Mouse (Mus musculus) forebrain, embryonic 11.5 days (tissue): Measurements from ENCODE around the gene Gapdh. TPM values are rescaled to one million over a fixed set of nuclear protein-coding genes. Genes with fewer than 3 reads are reported as not detected.

Experiments
- ATAC-seq: fragments of 200-750 bp; cut with Nextera tagmentation; replicated peaks from 2 replicates; pipeline ENCODE4 v1.8.0; 2017; ENCODE audit warnings: moderate TSS enrichment; ENCODE audit not compliant: low FRiP score
- DNase-seq: peaks from one replicate; pipeline ENCODE4 v3.0.0-alpha.2; 2017; ENCODE audit warnings: low spot score
- H3K27ac ChIP-seq: fragments of 300-500 bp; sonication (generic); 2 replicates; pipeline ENCODE4 v1.5.1; 2014; ENCODE audit warnings: low read depth, low read length
- H3K27me3 ChIP-seq: fragments of 300-500 bp; sonication (generic); 2 replicates; pipeline ENCODE4 v1.6.1; 2014; ENCODE audit warnings: mild to moderate bottlenecking, low read length, mixed read lengths; ENCODE audit not compliant: control insufficient read depth, insufficient read depth
- H3K36me3 ChIP-seq: fragments of 300-500 bp; sonication (generic); 2 replicates; pipeline ENCODE4 v1.6.1; 2014; ENCODE audit warnings: mild to moderate bottlenecking, low read length, moderate library complexity, mixed read lengths; ENCODE audit not compliant: control insufficient read depth, insufficient read depth
- H3K4me1 ChIP-seq: fragments of 300-500 bp; sonication (generic); replicated peaks from 2 replicates; pipeline ENCODE4 v1.6.1; 2014; ENCODE audit warnings: low read length, mixed read lengths; ENCODE audit not compliant: control insufficient read depth, insufficient read depth
- H3K4me2 ChIP-seq: fragments of 300-500 bp; sonication (generic); 2 replicates; pipeline ENCODE4 v1.6.1; 2014; ENCODE audit warnings: low read depth, mild to moderate bottlenecking, low read length, moderate library complexity, mixed read lengths; ENCODE audit not compliant: severe bottlenecking
- H3K4me3 ChIP-seq: fragments of 300-500 bp; sonication (generic); 2 replicates; pipeline ENCODE4 v1.5.1; 2014; ENCODE audit warnings: low read depth, low read length
- H3K9ac ChIP-seq: fragments of 300-500 bp; sonication (generic); 2 replicates; pipeline ENCODE4 v1.6.1; 2014; ENCODE audit warnings: low read length
- H3K9me3 ChIP-seq: fragments of 300-500 bp; sonication (generic); 2 replicates; pipeline ENCODE4 v1.6.1; 2016; ENCODE audit warnings: low read length, mixed read lengths; ENCODE audit not compliant: control insufficient read depth
- WGBS: fragments of 180-500 bp; shearing (Covaris S2); extraction: QIAGEN DNeasy Blood & Tissue Kit; methylation state at CpG from one replicate; pipeline ENCODE4 v1.1.7; 2014; 5-methylcytosine and 5-hydroxymethylcytosine counted together
- polyA plus RNA-seq: library from polyadenylated mRNA; unstranded; fragments of >200 nt; fragmentation: Nextera tagmentation; extraction: Ambion mirVana; gene quantifications from 2 replicates; pipeline ENCODE4 v1.2.1, GENCODE M21; 2014

The Gapdh gene
- polyA plus RNA-seq, 1 experiment from 2014 or later: 2,700 TPM

GRCm38 (mm10) chr6:125149569-125149950 lies 16.7 kb downstream of the Gapdh start:
- no peak overlapping the region for H3K4me2 ChIP-seq
- peaks cover 8% of the 10 kb centered on the region for H3K4me1 ChIP-seq
- H3K27me3 ChIP-seq: no peaks in the 10 kb centered on the region
- H3K27ac ChIP-seq: no peak overlapping the region
- DNase-seq (no peak), ATAC-seq (no peak)
- no peaks in the 10 kb centered on the region for H3K9me3 ChIP-seq
- WGBS: 77% methylated on average over 7 of the region's 7 CpGs
- no peak overlapping the region for H3K4me3 ChIP-seq
- H3K36me3 ChIP-seq: peaks cover 2% of the 10 kb centered on the region; the same call in 1 of the 2 replicates
- H3K9ac ChIP-seq: no peak overlapping the region

GRCm38 (mm10) chr6:125148926-125149568 lies 17.2 kb downstream of the Gapdh start:
- Histone ChIP-seq H3K9me3 (no peaks in the 10 kb centered on the region), H3K4me3 (no peak overlapping the region), H3K36me3 (peaks cover 2% of the 10 kb centered on the region; the same call in 1 of the 2 replicates), H3K4me2 (no peak overlapping the region), H3K9ac (no peak overlapping the region), H3K4me1 (peaks cover 12% of the 10 kb centered on the region), H3K27me3 (no peaks in the 10 kb centered on the region), H3K27ac (no peak overlapping the region)
- ATAC-seq (no peak), DNase-seq (no peak)
- WGBS: 84% methylated on average over 16 of the region's 16 CpGs

DNA sequence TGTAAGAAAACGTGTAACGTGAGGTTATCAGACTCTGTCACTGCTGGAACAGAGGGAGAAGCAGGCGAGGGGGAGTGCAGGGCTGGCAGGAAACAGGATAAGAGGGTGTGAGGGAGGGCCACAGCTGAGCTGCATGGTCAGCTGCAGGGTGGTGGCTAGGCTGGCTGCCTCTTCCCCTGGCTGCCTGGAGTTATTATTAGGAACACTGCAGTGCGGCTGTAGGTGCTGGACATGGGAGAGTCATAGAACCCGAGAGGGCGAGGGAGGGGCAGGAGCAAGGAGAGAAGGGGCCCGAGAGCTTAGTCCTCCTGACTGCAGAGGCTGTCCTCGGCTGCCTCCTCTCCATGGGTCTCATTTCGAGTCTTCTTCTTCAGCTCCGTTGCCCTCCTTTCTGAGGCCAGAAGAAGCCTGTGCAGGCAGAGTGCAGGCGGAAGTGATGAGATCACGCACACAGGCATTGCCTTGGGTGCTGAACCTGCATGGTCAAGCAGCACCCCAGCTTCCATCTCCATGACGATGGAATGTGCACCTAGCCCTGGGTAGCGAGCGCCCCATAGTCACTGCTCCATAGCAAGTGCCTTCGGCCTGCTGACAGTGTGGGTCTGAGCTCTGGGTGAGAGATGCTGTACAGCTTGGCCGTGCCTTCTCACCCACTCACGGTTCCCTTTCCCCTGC lies 17.9 kb downstream of the Gapdh start:
- WGBS: 80% methylated on average over 17 of the region's 18 CpGs
- no peaks in the 10 kb centered on the region for H3K27me3 ChIP-seq
- no peak for ATAC-seq

DNA sequence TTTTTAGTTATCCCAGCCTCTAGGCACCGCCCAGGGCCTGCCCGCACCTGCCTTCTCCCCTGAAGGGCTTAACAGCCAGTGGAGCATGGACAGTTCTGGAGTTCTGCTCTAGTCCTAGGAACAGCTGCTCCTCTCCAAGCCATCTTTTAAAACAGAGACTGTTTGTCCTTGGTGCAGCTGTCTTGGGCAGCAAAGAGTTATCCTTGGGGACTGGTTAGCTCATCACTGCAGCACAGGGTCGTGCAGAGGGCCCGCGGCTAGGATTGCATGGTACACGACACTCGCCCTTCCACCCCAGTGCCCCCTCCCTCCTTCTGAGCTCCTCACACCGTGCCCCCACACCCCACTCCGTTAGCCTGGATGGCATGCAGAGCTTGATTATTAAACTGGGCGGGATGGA lies 18.9 kb downstream of the Gapdh start:
- DNase-seq (no peak), ATAC-seq (no peak)
- Histone ChIP-seq H3K4me2 (no peak overlapping the region), H3K4me1 (peaks cover 12% of the 10 kb centered on the region), H3K27ac (no peak overlapping the region), H3K36me3 (peaks cover 2% of the 10 kb centered on the region; the same call in 1 of the 2 replicates), H3K27me3 (no peaks in the 10 kb centered on the region), H3K4me3 (no peak overlapping the region), H3K9ac (peak overlapping the region; percentile 32; the same call in 1 of the 2 replicates), H3K9me3 (no peaks in the 10 kb centered on the region)
- 74% methylated on average over 10 of the region's 10 CpGs for WGBS

More for the DNA sequence above, 17.9 kb downstream of the Gapdh start:
- Histone ChIP-seq H3K9ac (no peak overlapping the region), H3K9me3 (no peaks in the 10 kb centered on the region), H3K4me3 (no peak overlapping the region), H3K4me2 (no peak overlapping the region), H3K36me3 (peaks cover 2% of the 10 kb centered on the region; the same call in 1 of the 2 replicates), H3K27ac (no peak overlapping the region), H3K4me1 (peaks cover 12% of the 10 kb centered on the region)
- DNase-seq: no peak

GRCm38 (mm10) chr6:125146797-125147196 lies 19.5 kb downstream of the Gapdh start:
- Histone ChIP-seq H3K27ac (no peak overlapping the region), H3K27me3 (no peaks in the 10 kb centered on the region), H3K9me3 (no peaks in the 10 kb centered on the region), H3K36me3 (peaks cover 3% of the 10 kb centered on the region; the same call in 1 of the 2 replicates), H3K4me3 (no peak overlapping the region), H3K4me2 (0 out of 2 replicates have a peak overlapping the region, but pooled peaks have one; percentile 11), H3K4me1 (peaks cover 12% of the 10 kb centered on the region), H3K9ac (peak overlapping the region; percentile 32; the same call in 1 of the 2 replicates)
- WGBS: 85% methylated on average over 4 of the region's 4 CpGs
- no peak for ATAC-seq
- no peak for DNase-seq

DNA sequence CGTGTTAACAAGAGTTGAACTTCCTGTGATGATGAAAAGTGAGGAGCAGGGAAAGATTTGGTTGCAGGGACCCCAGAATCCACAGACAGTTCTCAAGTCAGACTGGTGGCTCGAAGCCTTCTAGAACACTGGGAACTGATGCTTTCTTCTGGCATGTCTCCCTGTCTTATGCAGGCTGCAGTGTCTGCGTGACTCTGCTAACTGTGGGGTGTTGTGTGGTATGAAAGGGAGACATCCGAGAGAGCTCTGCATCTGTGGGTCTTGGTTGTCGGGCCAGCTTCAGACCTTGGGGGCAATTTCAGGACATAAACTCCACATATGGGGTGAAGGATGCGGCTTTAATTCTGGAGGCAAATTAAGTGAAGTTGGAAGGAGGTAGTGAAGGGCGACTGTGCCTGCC lies 20.1 kb downstream of the Gapdh start:
- DNase-seq (no peak), ATAC-seq (no peak)
- peak overlapping the region; percentile 75 for H3K4me2 ChIP-seq
- H3K9ac ChIP-seq: peak overlapping the region; percentile 87
- no peaks in the 10 kb centered on the region for H3K9me3 ChIP-seq
- H3K27ac ChIP-seq: no peak overlapping the region
- 65% methylated on average over 7 of the region's 7 CpGs for WGBS
- peaks cover 12% of the 10 kb centered on the region for H3K4me1 ChIP-seq
- H3K27me3 ChIP-seq: no peaks in the 10 kb centered on the region
- H3K36me3 ChIP-seq: peaks cover 4% of the 10 kb centered on the region; the same call in 1 of the 2 replicates
- peak overlapping the region; percentile 73 for H3K4me3 ChIP-seq

GRCm38 (mm10) chr6:125145479-125145951 lies 20.8 kb downstream of the Gapdh start:
- ATAC-seq (peak; percentile 65), DNase-seq (no peak)
- WGBS: 2% methylated on average over 35 of the region's 35 CpGs
- H3K4me3 ChIP-seq: peak overlapping the region; percentile 73
- H3K27me3 ChIP-seq: no peaks in the 10 kb centered on the region
- H3K9ac ChIP-seq: peak overlapping the region; percentile 87
- peaks cover 12% of the 10 kb centered on the region for H3K4me1 ChIP-seq
- peak overlapping the region; percentile 90 for H3K27ac ChIP-seq
- H3K4me2 ChIP-seq: peak overlapping the region; percentile 75
- H3K9me3 ChIP-seq: no peaks in the 10 kb centered on the region
- H3K36me3 ChIP-seq: peaks cover 10% of the 10 kb centered on the region; the same call in 1 of the 2 replicates

DNA sequence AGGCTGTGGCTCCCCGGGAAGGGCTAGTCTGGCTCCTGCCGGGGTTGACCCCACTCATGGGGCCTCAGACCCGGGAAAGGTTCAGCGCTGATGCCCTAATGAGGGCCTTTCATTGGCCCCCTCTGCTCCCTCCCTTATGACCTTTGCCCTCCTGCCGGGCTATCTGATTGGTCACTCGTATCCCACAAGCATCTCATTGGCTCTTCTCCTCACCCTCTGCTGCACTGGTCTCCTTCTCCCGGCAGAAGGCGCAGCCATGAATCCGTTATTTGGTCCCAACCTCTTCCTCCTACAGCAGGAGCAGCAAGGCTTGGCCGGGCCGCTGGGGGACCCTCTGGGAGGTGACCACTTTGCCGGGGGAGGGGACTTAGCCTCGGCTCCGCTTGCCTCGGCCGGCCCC lies 21.3 kb downstream of the Gapdh start, which contains the start of gene Iffo1:
TSS of gene Iffo1 (plus strand) at position 241 of the 400 bp plus-strand sequence.
- ATAC-seq (peak; percentile 96), DNase-seq (peak; percentile 92)
- Histone ChIP-seq H3K4me1 (peaks cover 12% of the 10 kb centered on the region), H3K27ac (peak within 1 kb of the TSS; percentile 90), H3K36me3 (peaks cover 14% of the 10 kb centered on the region; the same call in 1 of the 2 replicates), H3K9ac (peak within 1 kb of the TSS; percentile 87), H3K4me2 (peak within 1 kb of the TSS; percentile 75), H3K27me3 (no peaks in the 10 kb centered on the region), H3K9me3 (no peaks in the 10 kb centered on the region), H3K4me3 (peak within 1 kb of the TSS; percentile 73)
- WGBS: under 1% methylated on average over 16 of the region's 16 CpGs
